Mouse (Mus musculus) forebrain, embryonic 16.5 days (tissue): ENCODE data around the gene Ctsd. TPM values are rescaled to one million over a fixed set of nuclear protein-coding genes. Genes with fewer than 3 reads are reported as not detected.
"Not testable (repeated sequence)": the region's sequence is repeated elsewhere in the genome, so short reads cannot be mapped to it uniquely, and the experiment has no call there.

Experiments used
- ATAC-seq: fragments of 200-750 bp; cut with Nextera tagmentation; 2 replicates; pipeline ENCODE4 v1.8.0; 2017; ENCODE audit warnings: mild to moderate bottlenecking, moderate library complexity
- H3K27ac ChIP-seq: fragments of 300-500 bp; sonication (generic); 2 replicates; pipeline ENCODE4 v1.5.1; 2014; ENCODE audit warnings: low read length, control low read depth
- H3K27me3 ChIP-seq: fragments of 300-500 bp; sonication (generic); replicated peaks from 2 replicates; pipeline ENCODE4 v1.6.1; 2014; ENCODE audit warnings: low read length; ENCODE audit not compliant: control insufficient read depth, insufficient read depth
- H3K36me3 ChIP-seq: fragments of 300-500 bp; sonication (generic); 2 replicates; pipeline ENCODE4 v1.6.1; 2014; ENCODE audit not compliant: control insufficient read depth, insufficient read depth
- H3K4me1 ChIP-seq: fragments of 300-500 bp; sonication (generic); replicated peaks from 2 replicates; pipeline ENCODE4 v1.6.1; 2014; ENCODE audit warnings: low read length; ENCODE audit not compliant: control insufficient read depth, insufficient read depth
- H3K4me2 ChIP-seq: fragments of 300-500 bp; sonication (generic); 2 replicates; pipeline ENCODE4 v1.6.1; 2014; ENCODE audit warnings: mild to moderate bottlenecking, low read length, control low read depth
- H3K4me3 ChIP-seq: fragments of 300-500 bp; sonication (generic); replicated peaks from 2 replicates; pipeline ENCODE4 v1.5.1; 2014; ENCODE audit warnings: mild to moderate bottlenecking, low read length, control low read depth
- H3K9ac ChIP-seq: fragments of 300-500 bp; sonication (generic); replicated peaks from 2 replicates; pipeline ENCODE4 v1.6.1; 2014; ENCODE audit warnings: low read depth, low read length, control low read depth
- H3K9me3 ChIP-seq: fragments of 300-500 bp; sonication (generic); 2 replicates; pipeline ENCODE4 v1.6.1; 2016; ENCODE audit warnings: low read length; ENCODE audit not compliant: control insufficient read depth
- WGBS: fragments of 180-500 bp; shearing (Covaris S2); extraction: QIAGEN DNeasy Blood & Tissue Kit; methylation state at CpG from one replicate; pipeline ENCODE4 v1.1.7; 2014; 5-methylcytosine and 5-hydroxymethylcytosine counted together
- polyA plus RNA-seq: library from polyadenylated mRNA; unstranded; fragments of >200 nt; fragmentation: Nextera tagmentation; extraction: Ambion mirVana; gene quantifications from 2 replicates; pipeline ENCODE4 v1.2.1, GENCODE M21; 2015

The Ctsd gene
- polyA plus RNA-seq, 1 experiment from 2014 or later: 203 TPM

DNA sequence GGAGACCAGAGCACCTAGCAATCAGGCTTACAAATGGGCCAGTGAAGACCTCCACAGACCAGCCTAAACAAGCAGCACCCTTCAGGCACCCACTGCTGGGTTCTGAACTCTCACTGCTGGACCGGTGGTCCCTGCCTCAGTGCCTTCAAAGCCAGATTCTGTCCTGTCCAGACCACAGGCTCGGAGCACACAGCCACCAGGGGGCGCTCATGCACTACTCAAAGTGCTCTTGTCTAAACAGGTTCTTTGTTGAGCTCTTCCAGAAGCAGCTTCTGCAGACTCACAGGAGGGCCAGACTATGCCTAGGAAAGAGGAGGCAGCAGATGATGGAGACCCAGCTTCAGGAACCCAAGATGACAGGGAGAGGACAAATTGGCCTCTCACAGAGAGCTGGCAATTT lies 53.6 kb downstream of the Ctsd start:
- Histone ChIP-seq H3K9ac (no peak overlapping the region), H3K27me3 (no peaks in the 10 kb centered on the region), H3K4me3 (no peak overlapping the region), H3K36me3 (no peaks in the 10 kb centered on the region), H3K9me3 (no peaks in the 10 kb centered on the region), H3K4me1 (no peaks in the 10 kb centered on the region; the same call in 1 of the 2 replicates), H3K27ac (no peak overlapping the region), H3K4me2 (no peak overlapping the region)
- ATAC-seq: peak; percentile 92
- 4% methylated on average over 3 of the region's 3 CpGs for WGBS

DNA sequence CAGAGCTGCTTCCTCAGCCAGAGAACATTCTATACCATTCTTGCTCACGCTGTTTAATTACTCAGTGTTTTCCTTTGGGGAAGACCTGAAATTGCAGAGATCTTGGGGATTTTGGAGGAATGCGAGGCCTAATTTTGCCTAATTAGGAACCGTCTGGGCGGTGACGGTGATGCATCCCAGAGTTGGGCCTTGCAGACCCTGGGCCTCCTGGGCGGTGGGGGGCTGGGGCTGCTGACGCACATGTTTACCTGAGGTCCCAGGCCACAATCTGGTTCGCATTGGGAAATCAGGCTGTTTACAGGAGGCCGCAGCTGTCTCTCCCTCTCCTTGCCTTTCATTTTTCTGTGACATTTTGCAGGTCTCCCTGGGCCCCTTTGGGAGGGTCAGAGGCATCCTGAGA lies 55.1 kb downstream of the Ctsd start:
- not testable (repeated sequence) for H3K4me2 ChIP-seq, ATAC-seq, H3K27me3 ChIP-seq, H3K9ac ChIP-seq, H3K4me3 ChIP-seq, H3K36me3 ChIP-seq, H3K9me3 ChIP-seq, H3K4me1 ChIP-seq, H3K27ac ChIP-seq
- WGBS: 52% methylated on average over 2 of the region's 9 CpGs

DNA sequence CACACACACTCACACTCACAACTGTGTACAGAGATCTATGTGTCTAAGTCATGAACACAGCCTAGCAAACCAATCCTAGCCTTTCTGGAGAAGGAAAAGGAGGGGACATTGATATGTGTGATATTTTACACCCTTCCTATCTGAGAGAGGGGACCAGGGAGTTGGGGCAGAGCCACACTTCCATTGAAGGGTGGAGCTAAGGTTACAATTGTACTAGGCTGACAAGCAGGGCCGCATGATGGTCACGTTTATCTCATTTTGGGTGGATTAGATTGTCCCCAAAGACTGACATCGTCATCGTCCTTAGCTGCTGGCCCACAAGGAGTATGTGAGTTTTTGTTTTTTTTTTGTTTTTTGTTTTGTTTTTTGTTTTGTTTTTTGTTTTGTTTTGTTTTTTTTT lies 56.6 kb downstream of the Ctsd start:
- no peaks in the 10 kb centered on the region for H3K9me3 ChIP-seq
- H3K4me3 ChIP-seq: no peak overlapping the region
- H3K27ac ChIP-seq: no peak overlapping the region
- H3K36me3 ChIP-seq: no peaks in the 10 kb centered on the region
- no peaks in the 10 kb centered on the region for H3K27me3 ChIP-seq
- no peaks in the 10 kb centered on the region; the same call in 1 of the 2 replicates for H3K4me1 ChIP-seq
- 88% methylated on average over 4 of the region's 4 CpGs for WGBS
- H3K9ac ChIP-seq: no peak overlapping the region
- ATAC-seq: no peak
- no peak overlapping the region for H3K4me2 ChIP-seq

DNA sequence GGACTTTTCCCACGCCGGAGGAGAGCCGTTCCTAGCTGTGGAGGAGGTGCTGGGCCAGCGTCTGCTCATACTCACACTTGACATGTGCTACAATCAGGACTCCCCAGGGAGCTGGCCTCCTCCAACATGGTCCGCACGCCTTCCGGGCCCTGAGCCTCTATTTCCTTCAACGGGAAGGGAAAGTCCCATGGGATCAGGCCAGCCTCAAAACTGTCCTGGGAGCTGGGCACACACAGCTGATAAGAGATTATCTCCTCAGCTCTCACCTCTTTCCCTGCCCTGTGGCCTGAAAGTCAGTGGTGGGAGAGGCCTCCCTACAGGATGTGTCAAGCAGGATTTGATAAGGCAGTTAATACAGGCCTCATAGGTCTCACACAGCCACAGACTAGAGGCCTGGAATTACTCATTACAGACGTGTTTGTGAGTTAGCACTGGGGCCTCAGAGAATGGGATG lies 57.5 kb downstream of the Ctsd start:
- no peaks in the 10 kb centered on the region; the same call in 1 of the 2 replicates for H3K4me1 ChIP-seq
- no peak for ATAC-seq
- H3K36me3 ChIP-seq: no peaks in the 10 kb centered on the region
- WGBS: 85% methylated on average over 9 of the region's 9 CpGs
- no peaks in the 10 kb centered on the region for H3K9me3 ChIP-seq
- H3K27ac ChIP-seq: no peak overlapping the region
- no peak overlapping the region for H3K9ac ChIP-seq
- no peak overlapping the region for H3K4me2 ChIP-seq
- no peak overlapping the region for H3K4me3 ChIP-seq
- no peaks in the 10 kb centered on the region for H3K27me3 ChIP-seq

DNA sequence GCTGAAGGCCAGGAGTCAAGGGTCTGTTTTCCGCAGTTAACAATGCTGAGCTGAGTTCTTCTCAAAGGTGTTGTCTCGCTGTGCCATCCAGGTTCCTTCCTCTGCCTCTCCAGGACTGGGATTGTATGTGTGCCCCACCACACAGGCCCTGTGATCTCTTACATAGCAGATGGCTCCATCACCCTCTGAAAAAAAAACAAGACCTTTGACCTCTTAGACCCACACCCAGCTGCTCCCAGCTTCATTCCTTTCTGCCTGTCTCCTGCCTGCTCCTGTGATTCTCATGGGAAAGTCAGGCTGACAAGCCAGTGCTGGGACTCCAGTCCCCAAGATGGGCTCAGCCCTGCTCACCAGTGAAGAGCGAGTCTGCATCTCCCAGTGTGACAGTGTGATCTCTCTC lies 59.3 kb downstream of the Ctsd start:
- Histone ChIP-seq H3K9me3 (no peaks in the 10 kb centered on the region), H3K4me1 (no peaks in the 10 kb centered on the region), H3K27ac (no peak overlapping the region), H3K27me3 (no peaks in the 10 kb centered on the region), H3K9ac (no peak overlapping the region), H3K36me3 (no peaks in the 10 kb centered on the region), H3K4me3 (no peak overlapping the region), H3K4me2 (no peak overlapping the region)
- ATAC-seq: no peak
- WGBS: 74% methylated on average over 3 of the region's 3 CpGs

DNA sequence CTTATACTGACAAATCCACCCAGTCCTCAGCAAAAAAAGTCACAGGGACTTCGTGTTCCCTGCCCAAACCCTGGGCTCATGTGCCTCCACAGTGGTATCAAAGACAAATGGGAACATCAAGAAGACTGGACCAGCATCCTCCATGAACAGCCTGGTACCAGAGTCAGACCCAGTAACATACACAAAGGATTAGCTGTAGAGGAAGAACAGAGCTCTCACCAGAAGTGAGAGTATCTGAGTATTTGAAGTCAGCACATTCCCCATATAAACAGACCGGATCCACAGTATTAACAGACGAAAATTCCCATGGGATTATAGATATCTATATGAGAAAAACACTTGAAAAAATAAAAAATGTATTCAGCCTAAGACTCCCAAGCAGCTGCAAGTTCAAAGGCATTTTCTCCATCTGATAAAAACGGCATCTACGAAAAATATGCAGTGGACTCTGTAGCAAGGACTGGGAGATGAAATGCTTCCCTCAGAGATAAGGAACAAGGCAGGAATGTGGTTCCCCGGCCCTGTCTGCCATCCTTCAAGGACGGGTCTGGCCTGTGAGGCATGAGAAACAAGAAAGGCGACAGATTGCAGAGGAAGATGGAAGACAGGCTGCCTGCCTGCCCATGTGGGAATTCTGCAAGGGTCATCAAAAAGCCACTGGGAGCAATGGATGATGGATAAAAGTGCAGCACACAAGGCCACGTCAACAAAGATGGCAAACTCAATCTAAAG lies 61.0 kb downstream of the Ctsd start:
- ATAC-seq: no peak
- Histone ChIP-seq H3K9me3 (no peaks in the 10 kb centered on the region), H3K4me3 (no peak overlapping the region), H3K27me3 (no peaks in the 10 kb centered on the region), H3K4me1 (no peaks in the 10 kb centered on the region), H3K27ac (no peak overlapping the region), H3K4me2 (no peak overlapping the region), H3K9ac (no peak overlapping the region), H3K36me3 (no peaks in the 10 kb centered on the region)
- WGBS: 78% methylated on average over 9 of the region's 9 CpGs

Other genes with a start within 250 kb of the Ctsd start
- gene Gm45337, start 243.4 kb downstream of the Ctsd start, polyA plus RNA-seq: not detected in 2 replicates
- gene Gm29735, start 230.9 kb downstream of the Ctsd start, polyA plus RNA-seq: not detected in 2 replicates
- gene Gm4553, start 222.3 kb downstream of the Ctsd start, polyA plus RNA-seq: not detected in 2 replicates
- not detected in 2 replicates for gene Krtap5-2, start 212.0 kb downstream of the Ctsd start, polyA plus RNA-seq
- not detected in 2 replicates for gene Gm10153, start 197.6 kb downstream of the Ctsd start, polyA plus RNA-seq
- not detected in 2 replicates for gene Krtap5-3, start 186.7 kb downstream of the Ctsd start, polyA plus RNA-seq
- not detected in 2 replicates for gene Gm7579, start 176.2 kb downstream of the Ctsd start, polyA plus RNA-seq
- not detected in 2 replicates for gene Krtap5-5, start 158.1 kb downstream of the Ctsd start, polyA plus RNA-seq
- not detected in 2 replicates for gene Gm40460, start 147.0 kb downstream of the Ctsd start, polyA plus RNA-seq
- gene Gm2431, start 129.7 kb downstream of the Ctsd start, polyA plus RNA-seq: not detected in 2 replicates
- gene Gm4559, start 113.7 kb downstream of the Ctsd start, polyA plus RNA-seq: not detected in 2 replicates
- not detected in 2 replicates for gene Krtap5-1, start 90.9 kb downstream of the Ctsd start, polyA plus RNA-seq
- not detected in 2 replicates for gene Krtap5-4, start 84.5 kb downstream of the Ctsd start, polyA plus RNA-seq
- 2.6 and 3.8 TPM in 2 replicates for gene Ifitm10, start 14.3 kb downstream of the Ctsd start, polyA plus RNA-seq
- gene Gm49369, start 5.4 kb downstream of the Ctsd start, polyA plus RNA-seq: not detected in 2 replicates
- not detected in 2 replicates for gene Syt8, start 46.8 kb upstream of the Ctsd start, polyA plus RNA-seq
- gene Tnni2, start 53.8 kb upstream of the Ctsd start, polyA plus RNA-seq: 0.89 TPM in 1 of 2 replicates, not detected in the other
- gene Lsp1, start 72.8 kb upstream of the Ctsd start, polyA plus RNA-seq: 3.5 and 5.5 TPM in 2 replicates
- gene Tnnt3, start 110.8 kb upstream of the Ctsd start, polyA plus RNA-seq: 0.73 and 1.2 TPM in 2 replicates
- gene Mrpl23, start 144.6 kb upstream of the Ctsd start, polyA plus RNA-seq: 16.0 and 23.0 TPM in 2 replicates